Mouse (Mus musculus): ENCODE results near the gene Tgfa. TPM values are rescaled to one million over a fixed set of nuclear protein-coding genes. Genes with fewer than 3 reads are reported as not detected.

Tgfa gene
- 5.2 and 5.9 TPM in 2 replicates for polyA plus RNA-seq (2012; rRNA removed)

GRCm38 (mm10) chr6:86194941-86195932 lies at the start of gene Tgfa:
Gene Tgfa (plus strand): TSS chr6:86195223.

Other genes with a start within 250 kb of the Tgfa start
- 145 and 163 TPM in 2 replicates for gene Dusp11, start 233.6 kb upstream of the Tgfa start, polyA plus RNA-seq (2012; rRNA removed)
- gene Figla, start 179.1 kb upstream of the Tgfa start, polyA plus RNA-seq (2012; rRNA removed), result not detected in 2 replicates
- gene Add2, start 166.5 kb upstream of the Tgfa start, polyA plus RNA-seq (2012; rRNA removed), result 125 and 148 TPM in 2 replicates
- gene Fam136a, start 170.4 kb downstream of the Tgfa start, polyA plus RNA-seq (2012; rRNA removed), result 47.6 and 51.4 TPM in 2 replicates
- gene Snrpg, start 176.1 kb downstream of the Tgfa start, polyA plus RNA-seq (2012; rRNA removed), result 573 and 729 TPM in 2 replicates
- gene Pcyox1, start 201.9 kb downstream of the Tgfa start, polyA plus RNA-seq (2012; rRNA removed), result 61.4 and 71.0 TPM in 2 replicates
- 324 and 385 TPM in 2 replicates for gene Tia1, start 209.0 kb downstream of the Tgfa start, polyA plus RNA-seq (2012; rRNA removed)
- gene Gm44790, start 231.4 kb downstream of the Tgfa start, polyA plus RNA-seq (2012; rRNA removed), result 1.8 and 2.5 TPM in 2 replicates
- 19.0 and 21.5 TPM in 2 replicates for gene C87436, start 243.2 kb downstream of the Tgfa start, polyA plus RNA-seq (2012; rRNA removed)